Mouse (Mus musculus): ENCODE measurements around the gene Ly86. TPM values are rescaled to one million over a fixed set of nuclear protein-coding genes. Genes with fewer than 3 reads are reported as not detected.

Ly86 gene
- total RNA-seq, 2 experiments from 2014 or later, result 8.0 to 8.9 TPM

GRCm38 (mm10) chr13:37349051-37349450 lies 4.0 kb downstream of the Ly86 start:
- DNase-seq (ENCODE audit: extremely low spot score in 1 of 2, low spot score in 1 of 2), result no peak

GRCm38 (mm10) chr13:37353016-37353415 lies 8.0 kb downstream of the Ly86 start:
- DNase-seq (ENCODE audit: extremely low spot score in 1 of 2, low spot score in 1 of 2), result no peak

- DNase-seq (ENCODE audit: extremely low spot score in 1 of 2, low spot score in 1 of 2), result no peak
Measured at GRCm38 (mm10) chr13:37353868-37354267, 8.9 kb downstream of the Ly86 start.

DNA sequence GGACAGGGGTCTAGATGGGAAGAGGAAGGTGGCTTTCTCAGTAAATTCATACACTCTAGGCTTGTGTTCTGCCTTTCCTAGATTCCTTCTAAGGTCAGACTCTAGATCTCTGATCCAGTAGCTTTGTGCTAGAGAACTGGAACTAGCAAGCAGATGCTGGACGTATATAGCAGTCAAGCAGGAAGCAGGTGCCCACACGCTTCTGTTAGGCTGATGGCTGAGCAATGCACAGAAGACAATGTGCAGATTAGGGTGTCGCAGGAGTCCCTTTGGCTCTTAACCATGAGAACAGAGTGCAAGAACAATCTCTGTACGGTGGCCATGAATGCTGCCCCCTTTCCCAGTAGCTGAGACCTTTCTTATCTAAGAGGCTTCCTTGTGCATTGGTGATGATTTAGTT lies 9.4 kb downstream of the Ly86 start:
- no peak for DNase-seq (ENCODE audit: extremely low spot score in 1 of 2, low spot score in 1 of 2)

- no peak for DNase-seq (ENCODE audit: extremely low spot score in 1 of 2, low spot score in 1 of 2)
Measured at GRCm38 (mm10) chr13:37355642-37356331, 10.8 kb downstream of the Ly86 start.

- no peak for DNase-seq (ENCODE audit: extremely low spot score in 1 of 2, low spot score in 1 of 2)
Measured at GRCm38 (mm10) chr13:37356549-37356948, 11.5 kb downstream of the Ly86 start.

- DNase-seq (ENCODE audit: extremely low spot score in 1 of 2, low spot score in 1 of 2), result no peak
Measured at GRCm38 (mm10) chr13:37358112-37358511, 13.1 kb downstream of the Ly86 start.

- DNase-seq (ENCODE audit: extremely low spot score in 1 of 2, low spot score in 1 of 2), result no peak
Measured at GRCm38 (mm10) chr13:37361249-37361648, 16.2 kb downstream of the Ly86 start.

DNA sequence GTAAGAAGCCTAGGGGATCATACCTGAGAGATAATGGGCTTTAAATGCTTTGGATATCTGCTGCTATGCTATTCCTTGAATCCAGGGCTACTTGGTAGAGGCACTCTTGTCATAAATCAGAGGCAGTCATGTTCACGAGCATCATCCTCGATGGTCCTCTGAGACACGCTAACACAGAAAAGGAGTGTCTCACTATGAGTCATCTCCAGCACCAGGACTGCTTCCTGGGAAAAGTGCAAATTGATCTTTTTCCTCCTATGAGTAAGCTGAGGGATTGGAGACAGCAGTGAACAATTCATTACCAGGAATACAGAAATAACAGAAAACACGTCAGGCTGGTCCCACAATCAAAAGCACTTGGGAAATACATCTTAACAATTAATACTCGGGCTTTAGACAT lies 19.3 kb downstream of the Ly86 start:
- no peak for DNase-seq (ENCODE audit: extremely low spot score in 1 of 2, low spot score in 1 of 2)

GRCm38 (mm10) chr13:37376411-37376810 lies 31.4 kb downstream of the Ly86 start:
- DNase-seq (ENCODE audit: extremely low spot score in 1 of 2, low spot score in 1 of 2), result peak in 1 of 2 experiments; percentile 25

DNA sequence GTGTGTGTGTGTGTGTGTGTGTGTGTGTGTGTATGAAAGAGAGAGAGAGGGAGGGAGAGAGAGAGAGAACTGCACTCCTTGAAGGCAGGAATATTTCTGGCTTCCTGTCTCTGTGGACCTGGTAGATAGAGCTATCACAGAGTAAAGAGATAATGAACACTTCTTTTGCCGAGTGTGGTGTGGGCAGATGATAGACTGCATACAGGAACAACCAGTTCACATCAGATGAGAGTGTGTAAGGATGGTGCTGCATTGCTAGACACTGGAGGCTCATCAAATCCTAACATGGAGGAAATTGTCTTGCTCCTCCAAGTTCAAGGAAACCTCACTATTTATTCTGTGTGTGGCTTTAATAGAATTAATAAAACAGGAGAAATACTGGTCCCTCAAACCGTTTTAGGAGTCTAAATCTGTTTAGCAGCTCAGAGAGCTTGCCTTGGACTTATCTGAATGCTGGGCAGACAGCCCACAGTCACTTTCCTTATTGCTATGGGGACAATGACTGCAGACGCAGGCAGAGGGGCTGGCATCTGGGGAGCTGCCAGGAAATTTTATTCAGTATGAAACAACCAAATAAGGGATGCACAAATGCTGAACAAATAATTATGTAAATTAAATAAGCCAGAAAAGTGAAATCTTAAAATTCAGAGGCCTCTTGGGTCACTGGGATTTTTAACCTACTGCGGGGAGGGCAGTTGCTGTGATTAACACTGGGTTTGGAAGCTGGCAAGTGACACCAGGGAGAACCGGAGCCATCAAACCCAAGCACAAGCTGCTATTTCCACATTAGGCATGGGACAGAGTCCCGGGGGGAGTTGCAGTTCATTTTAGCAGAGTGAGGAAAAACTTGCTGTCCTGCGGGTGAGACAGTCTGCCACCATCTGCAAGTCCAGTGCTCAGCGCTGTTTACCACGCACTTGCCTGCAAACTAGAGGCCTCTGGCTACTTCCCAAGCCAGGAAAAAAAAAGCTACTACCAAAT lies 43.5 kb downstream of the Ly86 start:
- peak; percentile 22 to 48 for DNase-seq (ENCODE audit: extremely low spot score in 1 of 2, low spot score in 1 of 2)

- DNase-seq (ENCODE audit: extremely low spot score in 1 of 2, low spot score in 1 of 2), result no peak
Measured at GRCm38 (mm10) chr13:37389296-37389695, 44.3 kb downstream of the Ly86 start.

DNA sequence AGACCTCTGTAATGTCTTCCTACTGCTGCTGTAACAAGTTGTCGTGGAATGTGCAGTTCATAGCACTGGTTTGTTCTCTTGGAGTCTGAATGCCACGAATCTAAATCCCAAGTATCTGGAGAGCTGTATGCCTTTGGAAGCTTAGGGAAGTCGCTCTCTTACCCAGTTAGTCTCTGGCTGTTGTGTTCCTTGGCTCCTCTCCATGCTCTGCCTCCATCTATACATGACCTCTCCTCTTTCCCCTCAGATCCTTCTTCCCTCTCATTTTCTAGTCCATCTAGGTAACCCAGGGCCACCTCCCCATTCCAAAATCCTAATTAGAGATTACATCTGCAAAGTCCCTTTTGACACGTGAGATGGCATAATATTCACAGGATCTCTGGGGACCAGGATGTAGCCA lies 53.8 kb downstream of the Ly86 start:
- no peak for DNase-seq (ENCODE audit: extremely low spot score in 1 of 2, low spot score in 1 of 2)

DNA sequence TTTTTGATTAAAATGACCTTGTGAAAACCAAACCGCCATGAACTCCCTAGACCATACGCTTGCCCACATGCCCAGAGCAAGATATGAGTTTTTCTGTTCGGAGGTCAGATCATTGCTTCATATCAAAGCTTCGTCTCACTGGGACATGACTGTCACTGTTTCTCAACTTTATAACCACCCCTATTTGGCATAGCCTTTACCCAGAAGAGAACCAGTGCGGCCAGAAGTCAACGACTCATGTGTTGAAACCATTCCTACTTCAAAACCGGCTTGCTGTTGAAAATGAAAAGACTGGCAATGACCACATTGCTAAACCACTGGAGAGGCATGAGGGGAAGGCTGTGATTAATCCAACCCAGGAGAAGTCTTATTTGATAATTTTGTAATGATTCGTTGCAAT lies 54.3 kb downstream of the Ly86 start:
- DNase-seq (ENCODE audit: extremely low spot score in 1 of 2, low spot score in 1 of 2), result no peak

GRCm38 (mm10) chr13:37402421-37402820 lies 57.4 kb downstream of the Ly86 start:
- DNase-seq (ENCODE audit: extremely low spot score in 1 of 2, low spot score in 1 of 2), result no peak

DNA sequence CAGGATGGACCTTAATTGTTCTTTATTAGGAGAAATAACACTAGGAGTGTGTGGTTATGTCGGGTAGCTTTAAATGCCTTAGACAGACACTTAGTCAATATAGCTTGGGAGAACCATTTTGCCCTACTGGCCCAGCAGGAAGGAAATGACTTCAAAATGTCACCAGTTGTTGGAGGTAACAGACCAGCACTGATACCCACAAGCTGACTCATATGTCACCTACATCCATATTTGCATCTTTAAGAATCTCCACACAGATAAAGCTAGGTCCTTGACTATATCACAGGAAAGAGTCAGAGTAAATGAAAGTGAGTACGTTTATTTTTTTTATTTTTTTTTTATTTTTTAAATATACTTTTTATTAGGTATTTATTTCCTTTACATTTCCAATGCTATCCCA lies 58.7 kb downstream of the Ly86 start:
- no peak for DNase-seq (ENCODE audit: extremely low spot score in 1 of 2, low spot score in 1 of 2)

DNA sequence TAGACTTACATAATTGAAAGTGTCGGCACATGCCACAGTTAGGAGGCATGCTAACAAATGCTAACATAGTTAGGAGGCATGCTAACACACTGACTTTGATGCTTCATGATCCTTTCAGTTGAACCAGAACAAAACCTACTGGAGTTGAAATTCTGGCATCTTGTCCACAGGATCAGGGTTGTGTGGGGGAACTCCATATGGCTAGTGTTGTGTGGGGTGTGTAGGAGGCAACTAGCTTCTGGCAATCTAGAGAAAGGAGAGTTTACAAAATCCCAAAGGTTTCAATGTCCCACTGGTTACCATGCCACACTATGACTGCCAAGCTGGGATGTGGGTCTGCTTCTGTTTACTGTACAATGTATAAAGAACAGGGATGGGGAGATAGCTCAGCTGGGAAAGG lies 70.7 kb downstream of the Ly86 start:
- peak; percentile 25 for DNase-seq (ENCODE audit: extremely low spot score in 1 of 2, low spot score in 1 of 2)

- no peak for DNase-seq (ENCODE audit: extremely low spot score in 1 of 2, low spot score in 1 of 2)
Measured at GRCm38 (mm10) chr13:37423416-37423815, 78.4 kb downstream of the Ly86 start.

DNA sequence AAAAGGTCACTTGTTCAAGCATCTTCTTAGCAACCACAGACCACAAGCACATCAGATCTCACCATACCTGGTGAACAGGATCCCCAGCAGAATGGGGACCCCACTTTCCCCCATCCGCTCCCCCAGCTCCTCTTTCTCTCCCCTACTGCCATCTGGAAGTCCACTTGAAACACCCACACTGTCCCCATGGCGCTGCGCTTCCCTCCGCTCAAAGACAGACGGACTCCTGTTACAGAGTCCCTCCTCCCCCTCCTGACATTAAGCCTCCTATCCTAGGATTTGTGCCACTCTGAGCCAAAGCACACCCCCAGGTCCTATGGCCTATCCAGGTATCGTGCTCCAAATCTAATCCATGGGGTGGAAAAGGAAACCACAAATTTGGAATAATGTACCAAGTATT lies 79.9 kb downstream of the Ly86 start:
- no peak for DNase-seq (ENCODE audit: extremely low spot score in 1 of 2, low spot score in 1 of 2)

- DNase-seq (ENCODE audit: extremely low spot score in 1 of 2, low spot score in 1 of 2), result no peak
Measured at GRCm38 (mm10) chr13:37425406-37425805, 80.4 kb downstream of the Ly86 start.

DNA sequence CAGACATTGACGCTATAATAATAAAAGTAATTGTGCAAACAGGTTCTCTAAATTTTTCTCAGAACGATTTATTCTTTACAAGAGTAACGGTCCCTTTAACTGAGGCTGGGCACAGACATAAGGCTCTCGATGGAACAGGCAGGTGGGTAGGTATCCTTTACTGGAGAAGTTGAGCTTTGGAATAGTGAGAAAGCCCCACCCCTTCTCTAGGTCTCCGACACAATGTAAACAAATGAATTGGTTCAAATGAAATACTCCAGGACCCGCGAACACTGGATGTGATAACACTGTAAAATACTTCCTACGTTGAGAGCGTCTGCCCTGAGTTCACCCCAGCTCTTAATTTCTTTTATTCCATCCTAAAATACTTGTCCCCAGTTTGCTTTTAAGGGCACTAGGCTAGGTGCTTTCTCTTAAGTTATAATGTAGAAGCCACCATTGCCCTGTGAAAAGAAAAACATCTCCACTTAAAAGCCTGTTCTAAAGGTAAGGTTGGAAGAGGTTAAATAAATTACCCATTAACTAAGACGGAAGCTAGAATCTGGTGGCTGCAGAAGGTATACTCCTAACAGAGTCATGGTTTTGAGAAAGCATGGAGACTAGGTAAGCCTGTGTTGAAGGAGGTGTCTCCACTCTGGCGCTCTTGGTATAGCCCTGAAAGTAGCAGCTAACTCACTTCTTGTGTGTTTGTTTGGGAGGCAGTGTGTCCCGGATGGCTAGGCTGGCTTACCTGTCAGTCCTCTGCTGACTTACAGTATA lies 81.7 kb downstream of the Ly86 start:
- DNase-seq (ENCODE audit: extremely low spot score in 1 of 2, low spot score in 1 of 2), result no peak
